Mouse (Mus musculus): ENCODE measurements around the gene Zcwpw1. TPM values are rescaled to one million over a fixed set of nuclear protein-coding genes. Genes with fewer than 3 reads are reported as not detected.
A peak's percentile ranks its signal among the peaks of the same experiment; 100 is the strongest.

The Zcwpw1 gene
- polyA plus RNA-seq, 1 experiment from 2014 or later = 16.5 TPM

GRCm38 (mm10) chr5:137785164-137786031 lies 2.2 kb upstream of the Zcwpw1 start:
- peak overlapping the region; percentile 99 for H3K27ac ChIP-seq (replicated peaks; ENCODE audit: low read depth, low read length)

DNA sequence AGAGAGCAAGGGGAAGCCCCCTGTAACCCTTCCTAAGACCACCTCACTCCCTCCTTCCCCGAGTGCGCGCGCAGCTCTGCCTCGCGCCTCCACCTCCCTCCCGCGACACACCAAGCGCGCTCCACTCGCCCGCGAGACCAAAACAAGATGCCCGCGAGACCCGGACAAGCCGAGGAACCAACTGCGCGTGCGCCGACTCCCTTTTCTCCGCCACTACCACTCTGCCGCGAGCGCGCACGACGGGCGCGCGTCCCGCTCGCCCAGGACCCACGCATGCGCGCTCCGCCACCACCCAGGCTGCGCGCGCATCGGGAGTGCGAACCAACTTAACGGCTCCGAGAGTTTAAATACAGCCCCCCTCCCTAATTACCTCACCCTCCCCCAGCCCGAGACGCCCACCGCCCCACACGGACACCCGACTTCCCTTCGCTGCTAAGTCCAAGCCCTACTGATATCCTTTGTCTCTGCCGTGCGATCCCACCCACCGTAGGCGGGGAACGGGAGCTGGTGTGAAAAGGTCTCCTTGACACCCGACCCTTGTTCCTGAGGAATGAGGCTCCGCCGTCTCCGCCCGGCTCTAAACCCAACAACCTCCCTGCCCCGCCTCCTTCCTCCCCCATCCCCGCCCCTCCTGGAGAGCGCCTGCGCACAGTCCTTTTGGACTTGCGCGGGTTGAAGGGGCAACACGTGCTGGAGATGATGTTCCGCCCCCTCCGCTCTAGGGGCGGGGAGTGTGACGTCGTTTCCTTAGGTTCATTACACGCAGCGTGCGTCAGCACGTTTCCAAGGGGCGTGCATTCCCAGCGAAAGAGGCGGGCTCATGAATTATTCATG lies 1.3 kb upstream of the Zcwpw1 start:
- ATAC-seq (ENCODE audit: low read depth) = peak; percentile 93
- peak overlapping the region; percentile 85 for H3K9ac ChIP-seq (ENCODE audit: low read depth, low read length)
- H3K27ac ChIP-seq (replicated peaks; ENCODE audit: low read depth, low read length) = peak overlapping the region; percentile 99
- no peaks in the 10 kb centered on the region for H3K27me3 ChIP-seq (replicated peaks; ENCODE audit: control insufficient read depth, insufficient read depth, low read length)
- H3K4me1 ChIP-seq (ENCODE audit: control insufficient read depth, insufficient read depth, low read length) = peaks cover 28% of the 10 kb centered on the region
- H3K36me3 ChIP-seq (ENCODE audit: control insufficient read depth, insufficient read depth, low read length) = peaks cover 34% of the 10 kb centered on the region
- WGBS = 0% methylated on average over 56 of the region's 79 CpGs
- H3K9me3 ChIP-seq (ENCODE audit: control insufficient read depth, low read length) = no peaks in the 10 kb centered on the region
- DNase-seq (ENCODE audit: low spot score) = peak; percentile 100
- peak overlapping the region; percentile 78 for H3K4me2 ChIP-seq (ENCODE audit: low read depth, low read length)
- H3K4me3 ChIP-seq (ENCODE audit: low read depth, low read length) = peak overlapping the region; percentile 61

More at GRCm38 (mm10) chr5:137785164-137786031, 2.2 kb upstream of the Zcwpw1 start:
- ATAC-seq (ENCODE audit: low read depth) (no peak), DNase-seq (ENCODE audit: low spot score) (peak; percentile 39)
- Histone ChIP-seq H3K9me3 (ENCODE audit: control insufficient read depth, low read length) (no peaks in the 10 kb centered on the region), H3K36me3 (ENCODE audit: control insufficient read depth, insufficient read depth, low read length) (peaks cover 43% of the 10 kb centered on the region), H3K4me2 (ENCODE audit: low read depth, low read length) (peak overlapping the region; percentile 78), H3K9ac (ENCODE audit: low read depth, low read length) (peak overlapping the region; percentile 85), H3K4me1 (ENCODE audit: control insufficient read depth, insufficient read depth, low read length) (peaks cover 28% of the 10 kb centered on the region), H3K27me3 (replicated peaks; ENCODE audit: control insufficient read depth, insufficient read depth, low read length) (no peaks in the 10 kb centered on the region), H3K4me3 (ENCODE audit: low read depth, low read length) (peak overlapping the region; percentile 61)
- WGBS = 3% methylated on average over 33 of the region's 62 CpGs

DNA sequence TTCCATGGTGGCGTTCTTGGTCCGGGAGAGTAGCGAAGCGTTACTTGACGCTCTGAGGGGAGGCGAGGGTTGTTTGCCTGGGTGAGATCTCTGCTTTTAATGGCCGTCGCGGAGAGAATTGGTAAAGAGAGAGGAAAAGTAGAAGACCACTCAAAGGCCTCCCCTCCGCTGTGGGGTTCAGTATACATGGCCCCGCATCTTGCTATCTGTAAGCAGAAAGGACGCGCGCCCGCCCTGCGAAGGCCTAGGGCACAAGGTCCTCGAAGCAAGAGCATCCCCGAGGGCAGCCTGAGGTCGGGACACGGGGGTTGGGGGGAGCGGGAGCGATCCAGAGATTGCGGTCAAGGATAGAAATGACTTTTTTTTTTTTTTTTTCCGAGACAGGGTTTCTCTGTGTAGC lies 573 bp downstream of the Zcwpw1 start:
- DNase-seq (ENCODE audit: low spot score) = no peak
- H3K9me3 ChIP-seq (ENCODE audit: control insufficient read depth, low read length) = no peaks in the 10 kb centered on the region
- WGBS = 74% methylated on average over 20 of the region's 24 CpGs
- ATAC-seq (ENCODE audit: low read depth) = no peak
- H3K4me1 ChIP-seq (ENCODE audit: control insufficient read depth, insufficient read depth, low read length) = peaks cover 25% of the 10 kb centered on the region
- peak overlapping the region; percentile 61 for H3K4me3 ChIP-seq (ENCODE audit: low read depth, low read length)
- H3K27ac ChIP-seq (replicated peaks; ENCODE audit: low read depth, low read length) = no peak overlapping the region
- no peak overlapping the region for H3K9ac ChIP-seq (ENCODE audit: low read depth, low read length)
- H3K36me3 ChIP-seq (ENCODE audit: control insufficient read depth, insufficient read depth, low read length) = peaks cover 15% of the 10 kb centered on the region
- peak overlapping the region; percentile 78 for H3K4me2 ChIP-seq (ENCODE audit: low read depth, low read length)
- no peaks in the 10 kb centered on the region for H3K27me3 ChIP-seq (replicated peaks; ENCODE audit: control insufficient read depth, insufficient read depth, low read length)

DNA sequence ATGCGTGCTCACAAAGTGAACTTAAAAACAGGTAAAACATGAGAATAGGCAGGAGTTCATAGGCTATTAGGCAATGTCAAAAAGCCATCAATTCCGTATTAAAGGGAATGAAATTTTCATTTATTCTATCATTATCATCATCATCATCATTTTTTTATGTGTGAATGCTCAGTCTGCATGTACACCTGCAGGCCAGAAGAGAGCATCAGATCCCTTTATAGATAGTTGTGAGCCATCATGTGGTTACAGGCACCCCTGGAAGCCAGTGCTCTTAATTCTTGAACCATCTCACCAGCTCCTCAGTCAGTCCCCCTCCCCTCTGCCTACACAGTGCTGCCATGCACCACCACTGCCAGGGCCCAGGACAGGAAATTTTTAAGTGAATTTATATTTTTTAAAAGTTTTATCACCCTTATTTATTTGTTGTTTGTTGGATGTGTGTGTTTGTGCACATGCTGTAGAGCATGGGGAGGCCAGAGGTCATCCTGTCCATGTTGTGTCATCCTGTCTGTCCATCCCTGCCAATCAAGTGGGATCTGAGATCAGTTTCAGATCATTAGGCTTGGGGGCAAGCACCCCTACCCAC lies 1.4 kb downstream of the Zcwpw1 start:
- H3K4me2 ChIP-seq (ENCODE audit: low read depth, low read length) = no peak overlapping the region
- 92% methylated on average over 2 of the region's 2 CpGs for WGBS
- no peaks in the 10 kb centered on the region for H3K9me3 ChIP-seq (ENCODE audit: control insufficient read depth, low read length)
- H3K9ac ChIP-seq (ENCODE audit: low read depth, low read length) = no peak overlapping the region
- DNase-seq (ENCODE audit: low spot score) (no peak), ATAC-seq (ENCODE audit: low read depth) (no peak)
- H3K4me1 ChIP-seq (ENCODE audit: control insufficient read depth, insufficient read depth, low read length) = peaks cover 16% of the 10 kb centered on the region
- H3K4me3 ChIP-seq (ENCODE audit: low read depth, low read length) = no peak overlapping the region
- H3K27me3 ChIP-seq (replicated peaks; ENCODE audit: control insufficient read depth, insufficient read depth, low read length) = no peaks in the 10 kb centered on the region
- no peak overlapping the region for H3K27ac ChIP-seq (replicated peaks; ENCODE audit: low read depth, low read length)
- H3K36me3 ChIP-seq (ENCODE audit: control insufficient read depth, insufficient read depth, low read length) = peaks cover 7% of the 10 kb centered on the region; the same call in 1 of the 2 replicates

GRCm38 (mm10) chr5:137791553-137791952 lies 4.0 kb downstream of the Zcwpw1 start:
- Histone ChIP-seq H3K4me1 (ENCODE audit: control insufficient read depth, insufficient read depth, low read length) (peaks cover 4% of the 10 kb centered on the region; the same call in 1 of the 2 replicates), H3K36me3 (ENCODE audit: control insufficient read depth, insufficient read depth, low read length) (no peaks in the 10 kb centered on the region), H3K9ac (ENCODE audit: low read depth, low read length) (no peak overlapping the region), H3K4me2 (ENCODE audit: low read depth, low read length) (no peak overlapping the region), H3K9me3 (ENCODE audit: control insufficient read depth, low read length) (no peaks in the 10 kb centered on the region), H3K27ac (replicated peaks; ENCODE audit: low read depth, low read length) (no peak overlapping the region), H3K27me3 (replicated peaks; ENCODE audit: control insufficient read depth, insufficient read depth, low read length) (no peaks in the 10 kb centered on the region), H3K4me3 (ENCODE audit: low read depth, low read length) (no peak overlapping the region)
- DNase-seq (ENCODE audit: low spot score) = no peak
- no peak for ATAC-seq (ENCODE audit: low read depth)

DNA sequence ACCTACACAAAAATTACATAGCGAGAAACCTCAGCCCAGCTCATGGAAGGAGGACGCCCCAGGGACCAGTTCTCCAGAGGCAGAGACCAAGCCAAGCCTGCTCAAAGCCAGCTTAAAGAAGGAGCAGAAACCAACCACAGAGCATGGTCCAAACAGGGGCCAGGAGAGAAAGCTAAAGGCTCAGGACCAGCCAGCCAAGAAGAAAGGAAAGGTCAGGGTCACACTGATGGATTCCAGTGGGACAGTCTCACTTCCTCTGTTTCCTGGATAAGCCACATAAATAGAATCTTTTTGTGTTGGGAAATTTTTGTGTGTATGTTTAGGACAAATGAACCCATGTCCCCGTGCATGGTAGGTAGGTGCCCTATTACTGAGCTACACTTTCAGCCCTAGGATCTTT lies 9.0 kb downstream of the Zcwpw1 start:
- 72% methylated on average over 3 of the region's 3 CpGs for WGBS
- Histone ChIP-seq H3K36me3 (ENCODE audit: control insufficient read depth, insufficient read depth, low read length) (no peaks in the 10 kb centered on the region), H3K27ac (replicated peaks; ENCODE audit: low read depth, low read length) (no peak overlapping the region), H3K9ac (ENCODE audit: low read depth, low read length) (no peak overlapping the region), H3K4me1 (ENCODE audit: control insufficient read depth, insufficient read depth, low read length) (no peaks in the 10 kb centered on the region), H3K9me3 (ENCODE audit: control insufficient read depth, low read length) (no peaks in the 10 kb centered on the region), H3K4me2 (ENCODE audit: low read depth, low read length) (no peak overlapping the region), H3K27me3 (replicated peaks; ENCODE audit: control insufficient read depth, insufficient read depth, low read length) (no peaks in the 10 kb centered on the region), H3K4me3 (ENCODE audit: low read depth, low read length) (no peak overlapping the region)
- ATAC-seq (ENCODE audit: low read depth) (no peak), DNase-seq (ENCODE audit: low spot score) (no peak)

DNA sequence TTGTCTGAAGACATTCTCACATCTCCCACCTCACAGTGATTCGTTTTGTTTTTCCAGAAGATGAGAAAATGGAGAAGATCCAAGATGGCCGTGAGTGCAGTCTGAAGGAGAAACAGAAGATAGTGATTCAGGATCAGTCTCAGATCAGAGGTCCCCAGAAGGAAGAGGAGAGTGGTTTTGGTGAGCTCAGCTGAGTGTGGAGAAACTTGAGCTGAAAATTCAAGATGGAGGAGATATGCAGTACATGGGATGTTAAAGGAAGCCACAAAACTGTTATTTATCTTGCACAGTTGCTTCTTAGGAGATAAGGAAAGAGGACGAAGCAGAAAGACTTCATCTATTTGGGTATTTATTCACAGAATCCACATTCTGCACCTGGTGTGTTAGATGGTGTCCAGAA lies 13.3 kb downstream of the Zcwpw1 start:
- Histone ChIP-seq H3K4me2 (ENCODE audit: low read depth, low read length) (no peak overlapping the region), H3K27me3 (replicated peaks; ENCODE audit: control insufficient read depth, insufficient read depth, low read length) (no peaks in the 10 kb centered on the region), H3K36me3 (ENCODE audit: control insufficient read depth, insufficient read depth, low read length) (no peaks in the 10 kb centered on the region), H3K9me3 (ENCODE audit: control insufficient read depth, low read length) (no peaks in the 10 kb centered on the region), H3K4me3 (ENCODE audit: low read depth, low read length) (no peak overlapping the region), H3K27ac (replicated peaks; ENCODE audit: low read depth, low read length) (no peak overlapping the region), H3K4me1 (ENCODE audit: control insufficient read depth, insufficient read depth, low read length) (no peaks in the 10 kb centered on the region), H3K9ac (ENCODE audit: low read depth, low read length) (no peak overlapping the region)
- ATAC-seq (ENCODE audit: low read depth) (no peak), DNase-seq (ENCODE audit: low spot score) (no peak)
- WGBS = 87% methylated on average over 3 of the region's 3 CpGs

DNA sequence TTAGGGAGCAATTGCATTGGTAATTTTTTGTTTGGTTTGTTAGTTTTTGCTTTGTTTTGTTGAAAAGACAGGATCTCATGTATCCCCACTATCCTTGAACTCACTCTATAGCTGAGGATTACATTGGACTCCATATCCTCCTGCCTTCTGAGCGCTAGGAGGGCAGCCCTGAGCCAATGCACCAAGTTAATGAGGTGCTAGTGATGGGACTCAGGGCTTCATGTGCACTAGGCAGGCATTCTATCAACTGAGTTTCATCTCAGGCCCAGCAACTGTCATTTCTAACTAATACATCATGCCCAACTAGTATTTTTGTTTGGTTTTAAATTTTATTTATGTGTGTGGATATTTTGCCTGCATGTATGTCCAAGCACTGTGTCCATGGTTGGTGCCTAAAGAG lies 18.6 kb downstream of the Zcwpw1 start:
- Histone ChIP-seq H3K4me3 (ENCODE audit: low read depth, low read length) (no peak overlapping the region), H3K4me1 (ENCODE audit: control insufficient read depth, insufficient read depth, low read length) (no peaks in the 10 kb centered on the region), H3K4me2 (ENCODE audit: low read depth, low read length) (no peak overlapping the region), H3K36me3 (ENCODE audit: control insufficient read depth, insufficient read depth, low read length) (no peaks in the 10 kb centered on the region), H3K27me3 (replicated peaks; ENCODE audit: control insufficient read depth, insufficient read depth, low read length) (no peaks in the 10 kb centered on the region), H3K27ac (replicated peaks; ENCODE audit: low read depth, low read length) (no peak overlapping the region), H3K9ac (ENCODE audit: low read depth, low read length) (no peak overlapping the region), H3K9me3 (ENCODE audit: control insufficient read depth, low read length) (no peaks in the 10 kb centered on the region)
- DNase-seq (ENCODE audit: low spot score) (no peak), ATAC-seq (ENCODE audit: low read depth) (no peak)
- 85% methylated on average over 1 of the region's 1 CpGs for WGBS

All from embryonic facial prominence, embryonic 14.5 days (tissue).